Mouse (Mus musculus): ENCODE measurements at regions not wholly inside any gene's neighbourhood (a gene's known extent, or its start where the extent isn't known, plus 50 kb on each side); places are given as distances from the start of the nearest gene placed in this dataset.
A peak's percentile ranks its signal among the peaks of the same experiment; 100 is the strongest.

DNA sequence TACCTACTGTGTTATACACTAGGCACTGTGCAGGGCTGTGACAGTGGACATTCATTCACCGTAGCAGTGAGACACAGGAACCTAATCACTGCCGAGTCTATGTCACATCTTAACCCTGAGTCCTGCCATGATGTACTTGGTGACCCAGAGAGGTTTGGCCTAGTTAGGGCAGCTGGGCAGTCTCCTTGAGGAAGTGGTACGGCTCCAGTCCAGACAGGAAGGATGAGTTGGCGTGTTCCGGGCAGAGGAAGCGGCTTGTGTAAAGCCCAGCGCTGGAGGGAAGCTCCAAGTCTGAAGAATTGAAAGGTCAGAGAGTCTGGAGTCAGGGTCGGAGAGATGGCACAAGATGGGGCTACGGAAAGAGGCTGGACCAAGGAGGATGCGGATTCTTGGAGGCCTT is 99.4 kb upstream of the Smim15 start:
- DNase-seq = no peak

DNA sequence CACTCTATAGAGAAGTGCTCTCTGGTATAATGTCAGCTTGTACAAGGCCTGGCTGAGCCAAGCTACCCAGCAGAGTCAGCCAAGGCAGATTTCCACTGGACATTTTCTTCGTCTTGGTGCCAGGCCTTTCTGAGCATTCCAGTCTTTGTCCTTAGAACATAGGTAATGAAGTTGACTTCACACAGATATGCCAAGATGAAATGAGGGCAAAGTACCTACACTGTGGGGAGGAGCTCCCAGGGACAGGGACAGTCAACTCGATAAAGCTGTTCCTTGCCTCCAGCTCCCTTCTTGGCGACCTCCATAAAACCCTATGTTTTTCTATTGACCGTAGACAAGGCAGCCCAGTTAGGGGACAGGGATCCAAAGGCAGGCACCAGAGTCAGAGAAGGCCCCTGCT is 101.3 kb upstream of the Smim15 start:
- DNase-seq = no peak

DNA sequence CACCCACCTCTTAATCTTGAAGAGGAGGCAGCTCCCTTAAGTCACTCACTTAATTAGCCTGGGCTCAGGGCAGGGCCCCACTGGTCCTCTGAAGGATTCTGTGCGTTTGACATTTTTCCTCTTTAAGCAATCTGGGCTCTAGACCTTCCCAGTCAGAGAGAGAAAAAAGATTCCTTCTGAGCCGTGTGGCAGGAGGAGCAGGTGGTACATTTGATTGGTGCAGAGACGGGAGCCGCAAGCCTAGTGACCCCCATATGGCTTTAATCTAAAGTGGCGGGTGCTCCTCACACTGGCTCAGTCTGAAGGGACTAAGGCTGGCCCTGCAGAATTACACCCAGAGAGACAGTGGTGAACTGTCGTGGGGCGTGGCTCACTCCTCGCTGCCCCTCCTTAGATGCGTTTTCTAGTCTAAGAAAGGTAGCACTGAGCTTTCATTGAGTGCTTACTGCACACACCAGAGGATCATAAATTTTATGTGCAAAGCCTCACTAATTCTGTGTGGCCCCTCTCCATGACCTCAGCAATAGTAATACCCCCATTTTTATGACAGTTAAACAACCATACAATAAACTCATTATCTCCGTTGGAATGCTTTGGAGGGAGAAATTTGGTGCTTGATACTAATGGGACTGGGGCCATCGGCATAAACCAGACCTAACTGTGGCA is 101.8 kb upstream of the Smim15 start:
- no peak for DNase-seq

DNA sequence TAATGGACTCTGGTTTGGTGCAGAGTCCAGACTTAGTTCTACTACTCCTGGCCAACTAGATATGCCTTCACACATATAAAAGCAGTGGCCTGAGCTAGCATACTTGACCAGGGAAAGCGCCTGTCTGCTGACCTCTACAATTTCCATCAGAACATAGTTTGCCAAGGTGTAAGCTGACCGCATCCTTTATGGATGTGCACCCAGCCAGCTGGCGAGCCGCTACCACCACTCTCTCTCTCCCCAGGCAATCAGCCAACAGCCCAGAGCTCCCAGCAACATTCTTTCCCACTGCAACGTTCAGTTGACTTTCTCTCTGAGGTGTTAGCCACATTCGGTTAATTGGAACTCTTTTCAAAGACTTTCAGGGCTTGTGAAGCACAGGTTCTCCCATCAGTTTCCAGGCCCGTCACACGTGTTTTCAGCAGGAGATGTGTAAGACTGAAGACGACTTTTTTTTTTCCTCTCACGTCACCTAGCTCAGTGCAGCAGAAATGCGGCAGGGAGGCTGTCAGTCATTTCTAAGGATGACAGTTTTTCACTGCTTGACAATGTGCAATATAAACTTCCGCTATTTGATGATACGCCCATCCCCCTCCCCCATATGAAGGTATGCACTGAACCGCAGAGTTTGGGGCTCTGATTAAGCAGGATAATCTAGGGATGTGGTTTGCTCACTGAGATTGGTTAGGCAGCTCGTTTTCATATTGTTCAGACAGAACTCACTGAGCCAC is 104.2 kb upstream of the Smim15 start:
- DNase-seq = peak; percentile 43

DNA sequence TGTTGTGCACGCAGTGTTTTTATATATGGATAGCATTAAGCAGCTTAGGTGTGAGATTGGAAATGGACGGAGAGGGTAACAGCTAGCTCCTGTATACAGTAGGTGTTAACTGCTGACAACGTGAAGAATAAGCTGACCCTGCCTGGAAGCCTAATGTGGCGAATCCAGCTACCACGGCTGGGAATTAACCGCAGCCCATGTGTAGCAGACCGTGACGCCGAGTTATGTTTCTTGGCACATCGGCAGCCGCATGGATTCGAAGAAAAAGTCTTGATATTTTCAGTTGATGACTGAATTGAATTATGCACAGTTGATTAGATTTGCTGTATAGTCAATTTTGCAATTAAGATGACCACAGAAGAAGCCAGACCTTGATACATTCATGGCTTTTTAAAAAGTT is 108.6 kb upstream of the Smim15 start:
- DNase-seq = no peak

DNA sequence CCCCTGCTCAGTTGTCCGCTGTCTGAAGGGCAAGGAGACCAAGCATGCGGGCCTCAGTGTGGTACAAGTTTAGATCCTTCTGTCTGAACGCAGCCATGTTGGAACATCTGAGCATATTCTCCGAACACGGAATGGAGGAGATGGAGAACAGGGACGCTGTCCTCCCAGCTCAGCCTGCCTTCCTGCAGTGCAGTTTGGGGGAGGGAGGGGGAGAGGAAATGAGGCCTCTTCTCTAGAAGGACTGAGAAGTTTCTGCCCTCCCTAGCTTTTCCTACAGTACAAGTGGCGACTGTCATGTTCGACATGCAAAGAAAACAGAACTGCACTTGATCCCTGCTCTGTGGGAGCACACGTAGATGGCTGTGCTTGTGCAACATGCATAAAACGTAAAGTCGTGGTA is 109.6 kb upstream of the Smim15 start:
- DNase-seq = no peak

DNA sequence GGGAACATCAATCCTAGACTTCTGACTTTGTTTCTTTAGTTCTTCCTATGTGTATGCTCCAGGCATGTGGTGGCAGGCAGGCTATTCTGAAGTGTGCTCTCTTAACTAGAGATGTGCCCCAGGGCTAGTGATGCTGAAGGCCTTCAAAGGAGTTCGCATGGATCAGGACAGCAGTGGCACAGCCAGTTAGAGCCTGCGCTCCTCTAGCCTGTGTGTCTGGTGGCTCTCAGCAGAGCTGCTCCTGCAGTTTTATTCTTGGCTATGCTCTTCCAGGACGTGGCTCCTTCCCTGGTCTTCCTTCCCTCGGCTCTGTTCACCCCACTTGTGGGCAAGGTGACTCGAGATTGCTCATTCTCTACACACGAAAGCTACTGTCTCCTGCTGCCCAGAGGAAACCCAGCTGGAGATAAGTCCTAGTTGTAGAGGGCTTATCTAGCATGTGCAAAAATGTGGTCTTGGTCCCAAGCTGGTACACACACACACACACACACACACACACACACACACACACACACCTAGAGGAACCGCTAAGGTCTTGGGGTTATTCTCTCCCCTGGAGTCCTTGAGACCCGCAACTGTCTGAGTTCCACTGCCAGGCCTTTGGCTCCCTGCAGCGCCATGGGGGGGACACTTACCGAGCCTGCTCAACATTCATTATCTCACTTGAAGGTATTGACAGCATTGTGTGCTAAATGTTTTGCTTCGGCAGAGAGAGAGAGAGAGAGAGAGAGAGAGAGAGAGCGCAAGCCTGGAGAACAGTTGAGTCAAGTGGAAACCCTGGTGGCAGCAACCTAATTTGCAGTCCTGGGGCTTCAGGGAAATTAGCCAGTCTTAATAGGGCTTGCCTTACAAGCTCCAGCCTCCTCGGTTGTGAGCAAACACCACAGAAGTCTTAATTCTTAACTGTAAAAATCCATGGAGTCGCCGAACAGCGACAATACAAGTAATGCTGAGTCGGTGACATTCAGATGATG is 110.4 kb upstream of the Smim15 start:
- no peak for DNase-seq

DNA sequence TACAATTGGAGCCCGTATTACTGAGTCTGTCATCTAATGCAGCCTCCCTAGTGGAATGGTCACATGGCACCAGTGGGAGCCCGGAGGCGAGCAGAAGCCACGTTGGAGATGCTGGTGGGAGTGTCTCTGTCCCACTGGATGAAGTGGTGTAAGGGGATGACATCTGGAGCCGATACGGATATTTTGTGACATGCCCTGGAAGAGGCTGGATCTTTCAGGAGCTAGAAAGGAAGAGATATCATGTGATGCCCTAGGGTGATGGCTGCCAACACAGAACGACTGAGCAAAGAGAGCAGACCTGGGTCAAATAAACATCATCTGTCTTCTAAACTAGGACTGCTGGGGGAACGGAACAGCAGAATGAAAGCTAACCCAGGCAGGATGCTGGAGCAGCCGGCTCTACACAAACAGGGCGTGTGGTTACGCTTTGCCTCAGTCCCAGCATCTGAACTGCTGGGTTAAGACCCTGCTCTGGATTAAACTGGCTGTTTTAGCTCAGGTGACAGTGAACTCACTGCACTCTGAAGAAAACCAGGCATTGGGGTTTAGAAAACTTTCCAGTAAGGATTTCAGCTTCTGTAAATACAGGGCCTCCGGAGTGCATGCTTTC is 111.7 kb upstream of the Smim15 start:
- peak; percentile 26 for DNase-seq

DNA sequence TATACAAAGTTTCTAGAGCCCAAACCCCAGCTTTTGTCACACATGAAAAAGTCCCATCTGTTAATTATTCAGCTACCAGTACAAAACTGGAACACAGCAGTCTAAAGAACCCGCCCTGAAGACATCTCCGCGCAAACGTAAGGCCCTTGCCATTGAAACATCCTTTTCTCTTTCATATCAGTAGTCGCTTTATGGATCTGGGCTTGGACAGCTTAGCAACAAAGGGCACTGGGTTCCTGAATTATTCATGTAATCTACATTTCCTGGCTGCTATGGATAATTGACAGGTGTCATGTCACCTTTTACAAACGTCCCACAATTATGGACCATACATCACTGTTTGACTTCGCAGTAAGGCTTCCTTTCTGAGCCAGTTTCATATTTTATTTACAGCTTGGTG is 113.0 kb upstream of the Smim15 start:
- DNase-seq = no peak

DNA sequence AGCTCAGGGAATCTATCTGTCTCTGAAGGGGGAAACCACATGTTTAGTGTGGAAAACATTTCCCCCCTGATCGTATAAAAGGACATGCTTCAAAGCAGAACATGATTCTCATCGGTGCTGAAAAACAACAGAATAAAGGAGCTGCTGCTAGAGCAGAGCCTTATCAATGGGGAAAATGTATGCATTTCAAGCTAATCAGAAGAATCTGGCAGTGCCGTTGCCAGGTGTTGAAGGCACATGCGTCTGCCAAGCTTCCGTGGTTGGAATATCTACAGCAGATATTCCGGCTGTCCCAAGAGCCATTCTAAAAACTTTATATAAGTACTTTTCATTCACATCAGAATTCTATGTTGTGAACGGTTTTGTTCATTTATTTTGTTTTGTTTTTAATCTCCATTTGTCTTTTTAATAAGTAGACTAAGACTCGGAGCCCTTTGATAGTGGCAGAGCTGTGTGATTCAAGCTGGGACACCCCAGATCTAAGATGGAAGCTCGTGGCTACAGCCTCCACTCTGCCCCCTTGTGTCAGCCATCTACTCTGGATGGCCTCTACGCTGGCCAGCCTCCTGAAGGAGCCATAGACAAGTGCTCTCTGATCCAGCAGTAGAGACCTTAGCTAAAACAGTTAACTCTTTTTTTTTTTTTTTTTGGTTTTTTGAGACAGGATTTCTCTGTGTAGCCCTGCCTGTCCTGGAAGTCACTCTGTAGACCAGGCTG is 116.6 kb upstream of the Smim15 start:
- no peak for DNase-seq

DNA sequence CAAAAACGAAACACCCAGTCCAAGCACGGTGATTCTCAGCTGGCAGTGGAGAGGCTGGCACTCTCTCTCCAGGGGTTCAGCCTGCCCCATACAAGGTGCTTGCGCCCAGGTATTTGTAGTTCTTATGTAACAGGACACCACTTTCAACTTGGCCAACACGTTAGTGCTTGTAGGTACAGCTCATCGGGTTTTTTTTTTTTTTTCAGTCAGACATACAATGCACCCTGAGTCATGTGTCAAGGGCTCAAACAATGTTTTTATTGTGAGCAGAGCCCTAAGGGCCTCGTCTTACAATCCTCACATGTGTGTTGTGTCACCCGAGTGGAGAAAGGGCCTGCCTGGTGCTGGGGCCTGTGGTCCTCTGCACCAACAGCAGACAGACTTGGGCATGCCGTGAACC is 118.8 kb upstream of the Smim15 start:
- DNase-seq = no peak

DNA sequence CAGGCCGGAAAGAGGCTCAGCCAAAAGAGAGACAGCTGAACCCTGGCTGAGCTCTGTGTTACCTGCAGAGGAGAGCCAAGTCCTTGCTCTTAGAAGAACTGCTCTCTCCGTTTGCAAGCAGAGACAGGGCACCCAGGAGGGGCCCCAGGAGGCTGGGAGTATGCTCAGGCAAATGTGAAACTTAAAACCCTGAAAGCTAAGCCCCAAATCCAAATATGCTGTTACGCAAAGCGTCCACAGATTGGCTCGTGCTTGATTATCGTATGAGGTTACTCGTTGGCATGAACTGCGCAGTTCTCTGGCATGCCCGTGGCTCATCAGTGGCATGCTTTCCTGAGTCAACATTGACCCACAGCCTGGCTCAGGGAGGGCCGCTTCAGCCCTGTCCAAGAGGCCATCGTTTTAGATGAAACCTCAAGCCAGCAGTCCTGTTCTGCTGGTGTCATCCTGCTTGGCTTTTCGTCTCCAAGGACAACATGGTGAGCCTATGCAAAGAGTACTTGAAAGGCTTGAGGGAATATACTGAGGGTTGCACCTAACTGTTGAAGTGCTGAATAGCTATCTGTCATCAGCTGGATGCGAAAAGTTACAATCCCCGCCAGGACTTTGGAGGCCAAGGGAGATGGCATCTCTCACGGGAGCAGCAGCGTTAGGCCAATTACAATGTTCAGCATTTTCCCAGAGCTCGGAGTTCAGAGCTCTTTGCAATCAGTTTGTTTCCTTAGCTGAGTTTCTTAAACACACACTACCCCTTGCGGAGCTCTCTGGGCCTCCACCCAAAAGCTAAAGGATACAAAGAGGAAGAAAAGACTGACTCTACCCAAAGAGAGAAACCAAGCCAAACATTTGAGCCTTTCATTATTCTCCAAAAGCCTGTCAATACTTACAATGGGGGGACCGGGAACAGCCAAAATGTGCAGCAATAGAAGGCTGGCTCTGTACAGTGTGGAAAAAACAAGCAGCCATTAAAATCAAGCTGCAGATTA is 120.8 kb upstream of the Smim15 start:
- no peak for DNase-seq

DNA sequence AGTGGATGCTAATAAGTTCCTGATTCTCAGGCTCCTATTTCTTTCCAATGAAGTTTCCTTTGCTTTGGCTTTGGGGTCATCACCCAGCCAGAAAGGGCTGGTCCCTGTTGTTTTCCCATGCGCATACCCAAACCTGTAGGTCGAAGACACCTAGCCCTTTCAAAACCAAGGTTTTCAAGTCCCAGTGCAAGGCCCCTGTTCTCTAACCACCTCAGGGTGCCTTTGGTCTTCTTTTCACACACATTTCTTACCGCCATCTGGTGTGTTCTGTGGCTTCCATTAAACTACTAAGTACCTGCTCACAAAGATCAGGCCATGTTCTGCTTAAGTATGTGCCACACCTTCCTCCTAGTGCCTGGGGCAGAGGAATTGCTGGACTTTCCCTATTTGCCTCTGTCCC is 124.8 kb upstream of the Smim15 start:
- no peak for DNase-seq

DNA sequence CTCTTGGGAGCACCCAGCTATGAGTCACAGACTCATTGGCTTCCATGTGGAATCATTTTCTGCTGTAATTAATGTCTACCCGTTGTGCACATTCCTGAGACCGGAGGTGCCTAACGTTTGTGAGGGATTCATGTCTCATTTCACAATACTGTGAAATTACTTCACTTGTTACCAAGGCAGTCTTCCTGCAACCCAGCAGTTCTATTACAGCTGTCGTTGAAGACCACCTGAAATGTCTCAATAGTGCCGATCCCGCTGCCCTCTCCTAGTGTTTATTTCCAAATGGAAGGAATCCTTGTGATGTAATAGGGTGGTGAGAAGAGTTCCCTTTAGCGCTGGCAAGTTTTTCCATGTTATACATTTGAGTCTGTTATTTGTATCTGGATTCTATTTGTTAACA is 125.8 kb upstream of the Smim15 start:
- DNase-seq = no peak

DNA sequence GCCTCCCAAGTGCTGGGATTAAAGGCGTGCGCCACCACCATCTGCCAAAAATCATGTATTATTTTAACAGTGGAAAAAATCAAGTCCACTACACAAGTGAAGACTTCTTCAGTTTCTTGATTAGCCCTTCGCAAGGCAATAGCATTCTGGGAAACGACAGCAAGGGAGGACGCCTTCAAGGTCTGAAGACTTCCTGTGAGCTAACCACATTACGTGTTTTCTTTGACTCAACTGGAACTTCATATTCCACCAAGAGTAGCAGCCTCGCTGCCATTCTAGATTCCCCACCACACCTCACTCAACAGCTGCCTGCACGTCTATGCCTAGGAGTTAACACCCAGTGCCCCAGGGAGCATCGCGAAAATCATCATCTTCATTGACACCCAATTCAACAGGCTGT is 126.2 kb upstream of the Smim15 start:
- DNase-seq = no peak

DNA sequence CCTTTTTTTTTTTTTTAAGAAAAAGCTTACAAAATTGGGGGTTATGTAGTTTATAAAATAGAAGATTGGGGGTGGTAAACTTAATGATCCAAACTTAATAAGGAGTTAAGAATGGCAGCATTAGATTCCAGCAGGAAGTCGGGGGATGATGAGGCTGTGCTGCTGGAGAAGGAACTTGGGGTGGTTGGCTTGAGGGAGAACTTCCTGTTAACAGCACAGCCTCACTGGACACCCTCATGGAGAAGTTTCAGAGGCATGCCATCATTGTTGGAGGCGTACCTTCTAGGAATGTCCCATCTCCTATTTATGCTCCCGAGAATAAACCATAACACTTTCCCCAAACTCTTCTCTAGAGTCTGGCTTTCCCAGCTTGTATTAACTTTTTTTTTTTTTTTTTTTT is 126.7 kb upstream of the Smim15 start:
- no peak for DNase-seq

DNA sequence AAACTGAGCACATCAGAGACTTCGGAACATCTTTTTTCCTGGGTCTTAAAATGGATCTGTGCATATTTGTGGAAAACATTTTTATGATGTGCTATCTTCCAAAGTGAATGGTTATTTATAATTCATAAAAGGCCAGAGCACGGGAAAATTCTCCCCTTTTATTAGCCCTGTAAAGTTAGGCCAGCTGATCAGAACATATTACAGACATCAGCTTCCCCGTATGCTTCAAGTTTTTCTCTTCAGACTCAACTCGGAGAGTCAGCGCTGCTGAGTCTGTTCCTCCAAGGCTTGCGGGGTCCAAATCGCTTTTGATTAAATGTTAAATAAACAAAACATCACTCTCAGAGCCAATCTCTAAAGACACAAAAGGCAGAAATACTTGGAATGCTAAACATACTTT is 134.1 kb upstream of the Smim15 start:
- no peak for DNase-seq

DNA sequence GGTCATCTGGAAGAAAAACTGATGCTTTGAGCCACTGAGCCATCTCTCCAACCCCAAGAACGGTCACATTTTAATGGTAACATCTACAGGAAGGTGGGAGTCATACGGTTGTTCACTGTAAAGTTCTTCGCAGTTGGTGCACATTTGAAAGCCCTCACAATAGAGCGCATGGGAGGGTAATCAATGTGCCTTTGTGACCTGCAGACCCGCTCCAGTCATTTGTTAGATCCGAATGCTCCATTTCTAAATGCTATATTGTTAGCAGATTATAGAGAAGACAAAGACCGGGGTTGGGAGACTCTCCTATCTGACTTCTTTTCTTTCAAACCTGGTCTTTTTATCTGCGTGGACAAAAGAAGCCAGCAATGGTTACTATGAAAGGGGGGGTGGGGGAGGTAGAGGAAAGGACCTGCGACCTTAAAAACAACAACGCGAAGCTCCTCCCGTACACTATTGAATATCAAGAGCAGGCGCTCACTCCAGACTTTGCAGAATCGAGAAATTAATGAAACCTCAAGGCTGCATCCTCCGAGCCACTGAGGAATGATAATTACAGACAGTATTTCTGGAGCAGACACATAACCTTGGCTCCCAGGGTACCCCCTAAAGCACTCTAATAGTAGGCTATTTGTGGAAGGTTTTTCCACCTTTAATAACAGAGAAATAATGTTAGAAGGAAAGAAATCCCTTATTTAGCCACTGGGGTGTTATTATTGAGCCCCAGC is 134.7 kb upstream of the Smim15 start:
- DNase-seq = no peak

DNA sequence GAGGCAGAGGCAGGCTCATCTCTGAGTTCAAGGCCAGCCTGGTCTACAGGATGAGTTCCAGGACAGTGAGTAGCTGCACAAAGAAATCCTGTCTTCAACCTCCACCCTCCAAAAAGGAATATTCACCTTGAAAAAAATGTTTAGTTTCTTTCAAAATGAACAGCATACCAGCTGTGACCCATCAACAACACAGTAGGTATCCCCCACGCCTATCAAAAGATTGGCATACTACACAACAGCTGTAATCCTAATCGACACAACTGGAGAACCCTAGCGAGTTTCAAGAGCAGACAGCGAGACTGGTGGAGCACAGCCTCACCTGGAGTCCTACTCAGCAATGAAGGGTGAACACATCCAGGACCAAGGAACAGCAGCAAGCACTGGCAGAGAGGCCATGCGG is 136.3 kb upstream of the Smim15 start:
- DNase-seq = no peak

DNA sequence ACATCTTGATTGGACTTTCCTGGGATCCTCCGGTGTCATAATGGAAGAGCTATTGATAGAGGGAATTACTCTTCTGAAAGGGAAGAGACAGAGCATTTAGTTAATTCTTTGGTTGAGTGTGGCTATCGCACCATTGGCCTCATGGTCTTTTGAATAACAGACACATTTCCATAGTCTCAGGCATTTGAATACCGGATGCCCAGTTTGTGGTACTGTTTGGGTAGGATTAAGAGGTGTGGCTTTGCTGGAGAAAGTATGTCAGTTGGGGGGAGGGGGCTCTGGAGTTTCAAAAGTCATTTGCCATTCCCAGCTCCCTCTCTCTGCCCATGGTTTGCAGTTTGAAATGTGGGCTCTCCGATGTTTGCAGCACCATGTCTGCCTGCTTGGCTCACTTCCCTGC is 139.4 kb upstream of the Smim15 start:
- DNase-seq = no peak
